Mouse (Mus musculus) layer of hippocampus, adult 8-10 months (tissue): Measurements from ENCODE around the gene Gm11007. TPM values are rescaled to one million over a fixed set of nuclear protein-coding genes. Genes with fewer than 3 reads are reported as not detected.
"Not testable (repeated sequence)": the region's sequence is repeated elsewhere in the genome, so short reads cannot be mapped to it uniquely, and the experiment has no call there.

Experiments
- DNase-seq, 2 experiments: peaks; one replicate each; pipeline ENCODE4 v3.0.0; 2022; ENCODE audit warnings: low spot score in 2 of 2
- total RNA-seq, 4 experiments: library from RNA; stranded (reverse); gene quantifications; 2 replicates each; pipeline ENCODE4 v1.2.4; 2022

The Gm11007 gene
- not detected for total RNA-seq

DNA sequence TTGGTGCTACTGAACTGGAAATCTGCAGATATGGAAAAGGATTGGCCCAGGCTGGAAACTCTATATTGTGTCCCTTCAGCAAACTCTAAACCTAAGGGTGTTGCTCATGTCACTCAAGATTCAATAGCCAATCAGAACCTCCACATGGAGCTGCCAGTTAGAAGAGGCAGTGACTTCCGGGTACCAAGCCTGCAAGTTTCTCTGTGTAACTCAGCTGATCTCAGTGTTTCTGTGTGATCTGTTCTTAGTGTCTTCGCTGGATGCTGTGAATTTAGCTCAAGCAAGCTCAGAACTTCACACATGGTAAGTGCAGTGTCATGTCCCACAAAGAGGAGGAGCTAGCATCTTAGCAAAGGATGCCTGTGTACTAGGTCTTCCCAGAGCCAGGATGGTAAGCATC is at the start of gene Gm11007:
Gm11007 (plus strand) TSS at position 301 of the 400 bp plus-strand sequence.
- not testable (repeated sequence) for DNase-seq

Other genes with a start within 250 kb of the Gm11007 start
- 10 to 100 TPM in 2 of 4 experiments, 1 to 10 TPM in 2; 7.7 to 13.9 (median 10.8) TPM for gene Gm4724, start 208.2 kb upstream of the Gm11007 start, total RNA-seq
- 1 to 10 TPM; 5.0 to 8.4 (median 5.7) TPM for gene Zfp965, start 174.0 kb upstream of the Gm11007 start, total RNA-seq
- not detected for gene Zfp969, start 59.7 kb downstream of the Gm11007 start, total RNA-seq
- not detected for gene Gm2007, start 97.6 kb downstream of the Gm11007 start, total RNA-seq
- gene Gm14288, start 157.1 kb downstream of the Gm11007 start, total RNA-seq, result 10 to 100 TPM in 3 of 4 experiments, 1 to 10 TPM in 1; 3.9 to 16.9 (median 15.1) TPM
- 10 to 100 TPM; 42.6 to 55.6 (median 48.6) TPM for gene Gm6710, start 225.2 kb downstream of the Gm11007 start, total RNA-seq